Mouse (Mus musculus): Measurements from ENCODE around the gene Aldh1l1. TPM values are rescaled to one million over a fixed set of nuclear protein-coding genes. Genes with fewer than 3 reads are reported as not detected.

Gene Aldh1l1
- polyA plus RNA-seq, 1 experiment from 2014 or later = 8.0 TPM

- Histone ChIP-seq H3K4me2 (no peak overlapping the region), H3K27ac (no peak overlapping the region)
These were observed 83.6 kb downstream of the Aldh1l1 start for GRCm38 (mm10) chr6:90569736-90570383.

DNA sequence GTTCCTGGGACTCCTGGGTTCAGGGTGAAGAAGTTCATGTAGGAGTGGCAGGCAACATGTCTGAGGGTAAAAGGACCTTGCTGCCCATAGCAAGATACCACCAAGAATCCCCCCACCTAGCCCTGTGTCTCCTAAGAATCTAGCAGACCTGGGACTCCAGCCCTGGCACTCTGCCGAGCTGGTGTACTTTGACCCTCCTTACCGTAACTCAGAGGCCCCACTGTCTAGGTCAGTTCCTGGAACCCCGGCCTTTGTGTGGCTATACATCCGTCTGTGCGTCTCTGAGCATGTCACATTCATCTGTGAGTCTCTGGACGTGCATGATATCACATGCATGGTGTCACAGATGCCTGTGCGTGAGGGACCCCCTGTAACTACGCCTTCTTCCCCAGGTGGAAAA, 84.2 kb downstream of the Aldh1l1 start:
- H3K27ac ChIP-seq = no peak overlapping the region
- no peaks in the 10 kb centered on the region for H3K4me1 ChIP-seq
- no peak overlapping the region for H3K9ac ChIP-seq
- no peak overlapping the region for H3K4me2 ChIP-seq
- 0 out of 2 replicates have a peak, but pooled peaks cover 3% of the 10 kb centered on the region for H3K27me3 ChIP-seq (replicated peaks)
- H3K4me3 ChIP-seq = no peak overlapping the region
- no peak for ATAC-seq
- no peaks in the 10 kb centered on the region for H3K36me3 ChIP-seq
- no peaks in the 10 kb centered on the region for H3K9me3 ChIP-seq (replicated peaks)
- WGBS (ENCODE audit: insufficient replicate concordance) = 66% methylated on average over 8 of the region's 8 CpGs

More at GRCm38 (mm10) chr6:90569736-90570383, 83.6 kb downstream of the Aldh1l1 start:
- WGBS (ENCODE audit: insufficient replicate concordance) = 29% methylated on average over 12 of the region's 12 CpGs
- no peaks in the 10 kb centered on the region for H3K36me3 ChIP-seq
- H3K4me1 ChIP-seq = no peaks in the 10 kb centered on the region
- no peak overlapping the region for H3K4me3 ChIP-seq
- no peak overlapping the region for H3K9ac ChIP-seq
- H3K27me3 ChIP-seq (replicated peaks) = 0 out of 2 replicates have a peak, but pooled peaks cover 3% of the 10 kb centered on the region
- no peak for ATAC-seq
- H3K9me3 ChIP-seq (replicated peaks) = no peaks in the 10 kb centered on the region

- Histone ChIP-seq H3K9me3 (replicated peaks) (no peaks in the 10 kb centered on the region), H3K36me3 (no peaks in the 10 kb centered on the region), H3K9ac (no peak overlapping the region), H3K4me1 (0 out of 2 replicates have a peak, but pooled peaks cover 3% of the 10 kb centered on the region), H3K4me3 (no peak overlapping the region), H3K4me2 (no peak overlapping the region), H3K27ac (no peak overlapping the region), H3K27me3 (replicated peaks) (peaks cover 2% of the 10 kb centered on the region; the same call in 1 of the 2 replicates)
- no peak for ATAC-seq
- WGBS (ENCODE audit: insufficient replicate concordance) = 51% methylated on average over 3 of the region's 3 CpGs
These were observed 89.1 kb downstream of the Aldh1l1 start for GRCm38 (mm10) chr6:90575261-90575715.

DNA sequence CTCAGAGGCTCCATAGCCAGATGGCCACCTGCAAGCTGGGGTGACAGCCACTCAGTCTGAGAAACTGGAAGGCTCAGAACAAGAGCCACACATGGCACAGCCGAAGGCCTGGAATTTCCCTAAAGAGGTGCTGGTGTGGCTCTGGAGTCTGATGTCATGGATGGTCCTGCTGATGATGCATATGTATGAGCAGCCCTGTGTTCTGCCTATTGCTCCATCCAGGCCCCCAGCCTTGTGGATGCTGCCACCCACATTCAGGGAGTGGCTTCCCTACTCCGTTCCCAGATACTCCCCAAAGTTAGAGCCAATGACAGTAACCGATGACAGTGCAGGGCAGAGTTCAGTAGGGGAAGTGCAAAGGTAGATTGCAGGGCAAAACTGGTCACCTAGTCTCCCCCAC, 91.9 kb downstream of the Aldh1l1 start:
- H3K9me3 ChIP-seq (replicated peaks) = no peaks in the 10 kb centered on the region
- H3K4me2 ChIP-seq = no peak overlapping the region
- H3K9ac ChIP-seq = no peak overlapping the region
- peak; percentile 68 for ATAC-seq
- H3K4me3 ChIP-seq = no peak overlapping the region
- peaks cover 12% of the 10 kb centered on the region for H3K27me3 ChIP-seq (replicated peaks)
- WGBS (ENCODE audit: insufficient replicate concordance) = 51% methylated on average over 3 of the region's 3 CpGs
- H3K27ac ChIP-seq = no peak overlapping the region
- H3K4me1 ChIP-seq = 0 out of 2 replicates have a peak, but pooled peaks cover 3% of the 10 kb centered on the region
- H3K36me3 ChIP-seq = no peaks in the 10 kb centered on the region

- H3K9me3 ChIP-seq (replicated peaks) = no peaks in the 10 kb centered on the region
- ATAC-seq = no peak
- H3K4me3 ChIP-seq = no peak overlapping the region
- H3K4me2 ChIP-seq = no peak overlapping the region
- H3K9ac ChIP-seq = no peak overlapping the region
- no peaks in the 10 kb centered on the region for H3K36me3 ChIP-seq
- 0 out of 2 replicates have a peak, but pooled peaks cover 3% of the 10 kb centered on the region for H3K4me1 ChIP-seq
- WGBS (ENCODE audit: insufficient replicate concordance) = 47% methylated on average over 2 of the region's 2 CpGs
- H3K27me3 ChIP-seq (replicated peaks) = peaks cover 16% of the 10 kb centered on the region
- H3K27ac ChIP-seq = no peak overlapping the region
These were observed 96.1 kb downstream of the Aldh1l1 start for GRCm38 (mm10) chr6:90582331-90582730.

DNA sequence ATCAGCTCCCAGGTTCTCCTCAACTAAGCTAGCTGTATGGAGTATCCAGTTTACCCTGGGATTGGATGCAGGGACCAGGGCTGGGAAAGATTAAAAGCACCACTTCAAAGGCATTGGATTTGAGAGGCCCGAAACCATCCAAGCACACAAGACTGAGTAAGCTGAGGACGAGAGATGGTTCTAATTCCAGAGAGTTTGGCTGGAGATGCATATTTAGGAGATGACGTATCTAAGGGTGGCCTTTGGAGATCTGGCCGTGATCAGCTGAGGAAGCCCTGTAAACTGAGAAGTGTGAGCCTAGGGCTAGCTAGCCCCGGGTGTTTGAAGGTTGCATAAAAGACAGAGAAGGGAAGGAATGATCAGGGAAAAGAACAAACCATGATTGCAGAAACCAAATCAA, 101.9 kb downstream of the Aldh1l1 start:
- 57% methylated on average over 5 of the region's 5 CpGs for WGBS (ENCODE audit: insufficient replicate concordance)
- H3K27ac ChIP-seq = no peak overlapping the region
- H3K4me1 ChIP-seq = no peaks in the 10 kb centered on the region
- ATAC-seq = no peak
- peaks cover 4% of the 10 kb centered on the region; the same call in 1 of the 2 replicates for H3K27me3 ChIP-seq (replicated peaks)
- no peak overlapping the region for H3K4me3 ChIP-seq
- no peak overlapping the region for H3K9ac ChIP-seq
- H3K4me2 ChIP-seq = no peak overlapping the region
- H3K36me3 ChIP-seq = no peaks in the 10 kb centered on the region
- H3K9me3 ChIP-seq (replicated peaks) = no peaks in the 10 kb centered on the region

GRCm38 (mm10) chr6:90590707-90591106, 104.5 kb downstream of the Aldh1l1 start:
- WGBS (ENCODE audit: insufficient replicate concordance) = 65% methylated on average over 1 of the region's 1 CpGs
- no peak for ATAC-seq
- H3K9ac ChIP-seq = no peak overlapping the region

GRCm38 (mm10) chr6:90594972-90595371, 108.7 kb downstream of the Aldh1l1 start:
- Histone ChIP-seq H3K9ac (no peak overlapping the region), H3K4me3 (no peak overlapping the region), H3K27me3 (replicated peaks) (peaks cover 10% of the 10 kb centered on the region), H3K4me1 (no peaks in the 10 kb centered on the region), H3K27ac (no peak overlapping the region), H3K4me2 (no peak overlapping the region), H3K9me3 (replicated peaks) (no peaks in the 10 kb centered on the region), H3K36me3 (peaks cover 6% of the 10 kb centered on the region; the same call in 1 of the 2 replicates)
- ATAC-seq = no peak
- 55% methylated on average over 1 of the region's 1 CpGs for WGBS (ENCODE audit: insufficient replicate concordance)

More at GRCm38 (mm10) chr6:90590707-90591106, 104.5 kb downstream of the Aldh1l1 start:
- H3K4me3 ChIP-seq = no peak overlapping the region
- H3K27me3 ChIP-seq (replicated peaks) = peaks cover 4% of the 10 kb centered on the region
- no peaks in the 10 kb centered on the region for H3K9me3 ChIP-seq (replicated peaks)
- peaks cover 5% of the 10 kb centered on the region; the same call in 1 of the 2 replicates for H3K36me3 ChIP-seq
- H3K4me1 ChIP-seq = no peaks in the 10 kb centered on the region
- no peak overlapping the region for H3K4me2 ChIP-seq
- no peak overlapping the region for H3K27ac ChIP-seq

GRCm38 (mm10) chr6:90597060-90597459, 110.8 kb downstream of the Aldh1l1 start:
- Histone ChIP-seq H3K4me2 (no peak overlapping the region), H3K27me3 (replicated peaks) (peaks cover 10% of the 10 kb centered on the region), H3K4me3 (no peak overlapping the region), H3K9me3 (replicated peaks) (no peaks in the 10 kb centered on the region), H3K9ac (no peak overlapping the region), H3K4me1 (peaks cover 4% of the 10 kb centered on the region), H3K36me3 (peaks cover 6% of the 10 kb centered on the region; the same call in 1 of the 2 replicates), H3K27ac (no peak overlapping the region)
- WGBS (ENCODE audit: insufficient replicate concordance) = 67% methylated on average over 4 of the region's 4 CpGs
- ATAC-seq = no peak

DNA sequence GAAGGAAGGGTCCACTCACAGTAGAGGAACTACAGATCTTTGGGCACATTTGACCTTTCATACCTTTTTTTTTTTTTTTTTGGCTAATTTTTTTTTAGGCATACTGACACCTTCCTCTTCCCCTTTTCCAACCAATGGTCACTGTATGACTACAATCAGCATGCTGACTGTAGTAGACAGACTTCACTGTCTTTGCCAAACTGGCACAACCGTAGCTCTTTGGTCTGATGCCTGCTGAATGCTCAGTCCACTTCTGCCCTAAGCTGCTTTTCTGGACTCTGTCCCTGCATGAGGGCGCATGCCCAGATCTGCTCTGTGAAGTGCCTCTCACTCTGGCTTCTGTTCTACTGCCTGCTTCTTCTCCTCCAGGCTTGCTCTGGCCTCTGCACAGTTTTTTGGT, 111.4 kb downstream of the Aldh1l1 start:
- ATAC-seq = no peak
- H3K27ac ChIP-seq = no peak overlapping the region
- no peaks in the 10 kb centered on the region for H3K9me3 ChIP-seq (replicated peaks)
- no peak overlapping the region for H3K4me3 ChIP-seq
- H3K36me3 ChIP-seq = peaks cover 6% of the 10 kb centered on the region; the same call in 1 of the 2 replicates
- WGBS (ENCODE audit: insufficient replicate concordance) = 70% methylated on average over 2 of the region's 2 CpGs
- peaks cover 10% of the 10 kb centered on the region; the same call in 1 of the 2 replicates for H3K27me3 ChIP-seq (replicated peaks)
- H3K4me2 ChIP-seq = no peak overlapping the region
- no peak overlapping the region for H3K9ac ChIP-seq
- H3K4me1 ChIP-seq = peaks cover 9% of the 10 kb centered on the region

- Histone ChIP-seq H3K27me3 (replicated peaks) (peaks cover 10% of the 10 kb centered on the region; the same call in 1 of the 2 replicates), H3K4me1 (peaks cover 10% of the 10 kb centered on the region), H3K4me2 (no peak overlapping the region), H3K4me3 (no peak overlapping the region), H3K36me3 (peaks cover 6% of the 10 kb centered on the region; the same call in 1 of the 2 replicates), H3K9me3 (replicated peaks) (no peaks in the 10 kb centered on the region), H3K27ac (no peak overlapping the region), H3K9ac (no peak overlapping the region)
- no peak for ATAC-seq
- 68% methylated on average over 6 of the region's 6 CpGs for WGBS (ENCODE audit: insufficient replicate concordance)
These were observed 112.0 kb downstream of the Aldh1l1 start for GRCm38 (mm10) chr6:90598197-90598596.

- H3K4me1 ChIP-seq = peaks cover 29% of the 10 kb centered on the region
- H3K36me3 ChIP-seq = 0 out of 2 replicates have a peak, but pooled peaks cover 3% of the 10 kb centered on the region
- H3K27ac ChIP-seq = no peak overlapping the region
- H3K9ac ChIP-seq = no peak overlapping the region
- no peaks in the 10 kb centered on the region for H3K9me3 ChIP-seq (replicated peaks)
- H3K4me2 ChIP-seq = no peak overlapping the region
- H3K27me3 ChIP-seq (replicated peaks) = peaks cover 10% of the 10 kb centered on the region; the same call in 1 of the 2 replicates
- 64% methylated on average over 4 of the region's 4 CpGs for WGBS (ENCODE audit: insufficient replicate concordance)
- no peak overlapping the region for H3K4me3 ChIP-seq
- ATAC-seq = no peak
These were observed 114.1 kb downstream of the Aldh1l1 start for GRCm38 (mm10) chr6:90600351-90600750.
